Mouse (Mus musculus) spleen, postnatal 10 days (tissue): ENCODE data around the gene Emp3.
A peak's percentile ranks its signal among the peaks of the same experiment; 100 is the strongest.

Experiments used
- DNase-seq, 2 experiments: peaks; one replicate each; pipeline ENCODE4 v3.0.0; 2021 to 2022; ENCODE audit warnings: low spot score in 2 of 2

The Emp3 gene

DNA sequence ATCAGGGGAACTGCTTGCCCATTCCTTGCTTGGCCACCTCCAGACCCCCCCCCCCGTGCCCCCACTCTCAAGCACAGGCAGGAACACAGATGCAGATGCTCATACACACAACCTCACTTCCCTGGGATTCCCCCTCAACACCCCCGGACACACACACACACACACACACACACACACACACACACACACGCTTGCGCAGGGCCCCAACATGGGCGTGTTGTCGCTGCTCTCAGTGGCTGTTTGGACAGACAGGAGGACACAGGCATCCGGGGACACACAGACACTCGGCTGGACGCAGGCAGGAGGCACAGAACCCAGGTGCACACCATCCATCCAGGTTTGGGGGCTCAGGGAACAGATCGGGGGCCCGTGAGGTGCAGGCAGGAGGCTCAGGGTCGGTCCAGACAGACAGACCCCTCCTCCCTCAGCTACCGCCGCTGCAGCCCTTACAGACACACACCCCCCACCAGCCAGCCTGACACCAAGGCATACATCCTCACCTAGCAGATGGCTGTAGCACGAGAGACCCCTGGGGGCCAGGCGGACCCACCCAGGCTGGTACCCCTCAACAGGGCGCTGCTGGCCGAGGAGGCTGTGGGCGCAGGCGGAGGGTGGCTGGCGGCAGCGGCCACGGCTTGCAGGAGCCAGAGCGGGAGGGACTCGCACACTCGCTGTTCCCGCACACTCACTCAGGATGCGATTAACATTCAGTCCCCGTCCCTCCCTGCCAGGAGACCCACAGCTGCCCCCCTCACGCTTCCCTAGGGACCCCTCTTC is 50.7 kb downstream of the Emp3 start:
- DNase-seq = peak in 1 of 2 experiments; percentile 31

DNA sequence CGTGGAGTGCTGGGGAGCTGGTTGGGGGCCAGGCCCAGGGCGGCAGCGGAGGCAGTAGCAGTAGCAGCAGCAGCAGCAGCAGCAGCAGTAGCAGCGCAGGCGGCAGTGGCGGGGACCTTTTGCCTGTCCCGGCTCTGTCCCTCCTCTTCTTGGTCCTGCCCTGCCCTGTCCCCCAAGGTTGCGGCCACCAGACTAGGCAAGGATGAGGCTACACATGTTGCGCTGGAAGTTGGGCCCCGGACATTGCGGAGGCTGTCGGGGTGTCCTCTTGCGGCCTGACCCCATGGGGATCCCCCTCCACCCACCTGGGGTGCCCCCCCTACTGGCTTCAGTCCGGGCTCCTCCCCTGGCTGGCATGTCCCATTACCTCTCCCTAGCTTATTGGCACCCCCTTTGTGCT is 51.4 kb downstream of the Emp3 start:
- DNase-seq = peak in 1 of 2 experiments; percentile 35

DNA sequence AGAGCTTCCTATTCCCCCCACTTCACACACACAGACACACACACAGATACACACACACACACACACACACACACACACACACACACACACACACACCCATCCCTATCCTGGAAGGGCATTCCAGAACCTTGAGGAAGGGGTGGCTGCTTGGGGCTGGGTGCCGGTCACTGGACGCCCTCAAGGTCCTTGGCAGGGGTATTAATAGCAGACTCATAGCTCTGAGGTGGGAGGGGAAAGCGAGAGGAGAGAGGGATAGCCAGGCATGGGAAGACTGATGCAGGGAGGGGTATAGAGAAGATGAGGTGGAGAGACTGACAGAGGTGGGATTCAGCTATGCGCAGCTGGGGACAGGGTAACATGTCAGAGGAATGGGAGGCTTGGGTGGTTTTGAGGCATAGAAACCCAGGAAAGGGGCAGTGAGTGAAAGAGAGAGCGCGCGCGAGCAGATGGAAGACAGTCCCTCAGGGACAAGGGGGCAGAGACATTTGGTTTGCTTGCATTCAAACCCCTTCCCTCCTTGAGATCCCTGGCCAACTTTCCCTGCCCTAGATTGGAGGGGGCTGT is 52.0 kb downstream of the Emp3 start:
- DNase-seq = no peak
